Mouse (Mus musculus) CD4-positive helper T cell, adult 2 months (primary cell): ENCODE data around the gene H2-Oa.

ENCODE experiments used
- DNase-seq: peaks from one replicate; pipeline ENCODE4 v3.0.0-alpha.2; 2012; ENCODE audit warnings: low read depth, missing footprints, low spot score

H2-Oa gene

GRCm38 (mm10) chr17:34122188-34122984, 30.2 kb downstream of the H2-Oa start, which contains the start of gene Brd2:
Brd2 (minus strand) TSS chr17:34122634.
- DNase-seq = peak; percentile 99

GRCm38 (mm10) chr17:34123111-34123510, 31.0 kb downstream of the H2-Oa start:
- no peak for DNase-seq

GRCm38 (mm10) chr17:34123518-34123917, 31.4 kb downstream of the H2-Oa start:
- DNase-seq = no peak

- peak; percentile 14 for DNase-seq
These were observed 32.5 kb downstream of the H2-Oa start for GRCm38 (mm10) chr17:34124649-34125048.

GRCm38 (mm10) chr17:34126826-34127420, 34.8 kb downstream of the H2-Oa start:
- DNase-seq = peak; percentile 12

GRCm38 (mm10) chr17:34127475-34127874, 35.3 kb downstream of the H2-Oa start:
- DNase-seq = peak; percentile 84

GRCm38 (mm10) chr17:34128264-34128937, 36.3 kb downstream of the H2-Oa start:
- peak; percentile 73 for DNase-seq

GRCm38 (mm10) chr17:34128944-34129791, 37.0 kb downstream of the H2-Oa start:
- DNase-seq = peak; percentile 70

GRCm38 (mm10) chr17:34130073-34130947, 38.2 kb downstream of the H2-Oa start:
- no peak for DNase-seq

- DNase-seq = no peak
These were observed 39.8 kb downstream of the H2-Oa start for GRCm38 (mm10) chr17:34131911-34132310.

- DNase-seq = peak; percentile 13
These were observed 41.1 kb downstream of the H2-Oa start for GRCm38 (mm10) chr17:34133289-34133688.

- DNase-seq = peak; percentile 13
These were observed 42.3 kb downstream of the H2-Oa start for GRCm38 (mm10) chr17:34134451-34134850.

GRCm38 (mm10) chr17:34135297-34136224, 43.4 kb downstream of the H2-Oa start:
- peak; percentile 99 for DNase-seq

- no peak for DNase-seq
These were observed 45.5 kb downstream of the H2-Oa start for GRCm38 (mm10) chr17:34137601-34138000.

- no peak for DNase-seq
These were observed 46.5 kb downstream of the H2-Oa start for GRCm38 (mm10) chr17:34138655-34139054.

GRCm38 (mm10) chr17:34139416-34139815, 47.3 kb downstream of the H2-Oa start:
- no peak for DNase-seq

GRCm38 (mm10) chr17:34140240-34140639, 48.1 kb downstream of the H2-Oa start:
- DNase-seq = no peak

GRCm38 (mm10) chr17:34141448-34141847, 49.3 kb downstream of the H2-Oa start:
- DNase-seq = no peak

- peak; percentile 12 for DNase-seq
These were observed 50.4 kb downstream of the H2-Oa start for GRCm38 (mm10) chr17:34142456-34143010.
